Mouse (Mus musculus) heart, postnatal 0 days (tissue): ENCODE data around the gene Wipf2. TPM values are rescaled to one million over a fixed set of nuclear protein-coding genes. Genes with fewer than 3 reads are reported as not detected.

Experiments
- ATAC-seq: fragments of 200-750 bp; cut with Nextera tagmentation; 2 replicates; pipeline ENCODE4 v1.8.0; 2017; ENCODE audit warnings: low read depth, moderate number of reproducible peaks, moderate library complexity; ENCODE audit not compliant: insufficient read depth
- DNase-seq: peaks from one replicate; pipeline ENCODE4 v3.0.0-alpha.2; 2016; ENCODE audit warnings: low spot score
- H3K27ac ChIP-seq: fragments of 300-500 bp; sonication (generic); 2 replicates; pipeline ENCODE4 v1.5.1; 2014; ENCODE audit warnings: low read depth, mild to moderate bottlenecking
- H3K27me3 ChIP-seq: fragments of 300-500 bp; sonication (generic); 2 replicates; pipeline ENCODE4 v1.6.1; 2014; ENCODE audit warnings: low read length, mixed read lengths; ENCODE audit not compliant: control insufficient read depth, insufficient read depth
- H3K36me3 ChIP-seq: fragments of 300-500 bp; sonication (generic); replicated peaks from 2 replicates; pipeline ENCODE4 v1.6.1; 2014; ENCODE audit warnings: low read length, mixed read lengths; ENCODE audit not compliant: control insufficient read depth, insufficient read depth
- H3K4me1 ChIP-seq: fragments of 300-500 bp; sonication (generic); 2 replicates; pipeline ENCODE4 v1.6.1; 2014; ENCODE audit warnings: antibody characterized with exemption; ENCODE audit not compliant: control insufficient read depth, insufficient read depth
- H3K4me2 ChIP-seq: fragments of 300-500 bp; sonication (generic); 2 replicates; pipeline ENCODE4 v1.6.1; 2014; ENCODE audit warnings: low read depth, mild to moderate bottlenecking, low read length, moderate library complexity
- H3K4me3 ChIP-seq: fragments of 300-500 bp; sonication (generic); 2 replicates; pipeline ENCODE4 v1.5.1; 2014; ENCODE audit warnings: low read depth, low read length
- H3K9ac ChIP-seq: fragments of 300-500 bp; sonication (generic); replicated peaks from 2 replicates; pipeline ENCODE4 v1.6.1; 2014; ENCODE audit warnings: low read depth, low read length, mixed read lengths
- H3K9me3 ChIP-seq: fragments of 300-500 bp; sonication (generic); replicated peaks from 2 replicates; pipeline ENCODE4 v1.6.1; 2016; ENCODE audit warnings: low read length; ENCODE audit not compliant: control insufficient read depth
- CTCF ChIP-seq: IDR thresholded peaks from 2 replicates; pipeline ENCODE4 v1.5.1; 2016; ENCODE audit warnings: antibody characterized with exemption, control low read depth, low read depth
- EP300 ChIP-seq: IDR thresholded peaks from 2 replicates; pipeline ENCODE4 v1.6.1; 2016; ENCODE audit warnings: antibody characterized with exemption, low read depth
- WGBS: fragments of 180-500 bp; shearing (Covaris S2); extraction: QIAGEN DNeasy Blood & Tissue Kit; methylation state at CpG from one replicate; pipeline ENCODE4 v1.1.7; 2014; 5-methylcytosine and 5-hydroxymethylcytosine counted together
- polyA plus RNA-seq: library from polyadenylated mRNA; unstranded; fragments of >200 nt; fragmentation: Nextera tagmentation; extraction: Ambion mirVana; gene quantifications from 2 replicates; pipeline ENCODE4 v1.2.1, GENCODE M21; 2015
- total RNA-seq: library from RNA; depleted of rRNA; stranded (reverse); fragments of >200 nt; gene quantifications from 2 replicates; pipeline ENCODE4 v1.2.3, GENCODE M21; 2014; ENCODE audit warnings: low replicate concordance

Gene Wipf2
- total and polyA plus RNA-seq, 2 experiments from 2014 or later = 1.8 to 6.2 TPM

GRCm38 (mm10) chr11:98902621-98903245 is 39.3 kb downstream of the Wipf2 start:
- Histone ChIP-seq H3K4me1 (peaks cover 8% of the 10 kb centered on the region), H3K9ac (no peak overlapping the region), H3K36me3 (peaks cover 40% of the 10 kb centered on the region), H3K4me3 (no peak overlapping the region), H3K4me2 (no peak overlapping the region), H3K9me3 (no peaks in the 10 kb centered on the region), H3K27ac (0 out of 2 replicates have a peak overlapping the region, but pooled peaks have one; percentile 21), H3K27me3 (no peaks in the 10 kb centered on the region)
- DNase-seq (peak; percentile 19), ATAC-seq (no peak)
- no peak for TF ChIP-seq CTCF
- TF ChIP-seq EP300 = no peak
- 25% methylated on average over 10 of the region's 10 CpGs for WGBS

GRCm38 (mm10) chr11:98904577-98904976 is 41.1 kb downstream of the Wipf2 start:
- Histone ChIP-seq H3K27me3 (no peaks in the 10 kb centered on the region), H3K9me3 (no peaks in the 10 kb centered on the region), H3K9ac (no peak overlapping the region), H3K4me1 (peaks cover 22% of the 10 kb centered on the region), H3K36me3 (peaks cover 25% of the 10 kb centered on the region), H3K4me3 (no peak overlapping the region), H3K27ac (no peak overlapping the region), H3K4me2 (no peak overlapping the region)
- no peak for TF ChIP-seq EP300
- TF ChIP-seq CTCF = no peak
- ATAC-seq = no peak
- 47% methylated on average over 2 of the region's 2 CpGs for WGBS
- no peak for DNase-seq

- Histone ChIP-seq H3K27me3 (no peaks in the 10 kb centered on the region), H3K4me3 (no peak overlapping the region), H3K36me3 (peaks cover 20% of the 10 kb centered on the region), H3K4me2 (no peak overlapping the region), H3K9me3 (no peaks in the 10 kb centered on the region), H3K27ac (no peak overlapping the region), H3K9ac (no peak overlapping the region), H3K4me1 (peaks cover 24% of the 10 kb centered on the region)
- ATAC-seq (no peak), DNase-seq (no peak)
- 32% methylated on average over 7 of the region's 7 CpGs for WGBS
- TF ChIP-seq CTCF (no peak), EP300 (no peak)
Observed at GRCm38 (mm10) chr11:98905033-98905432, 41.6 kb downstream of the Wipf2 start.

- Histone ChIP-seq H3K36me3 (peaks cover 20% of the 10 kb centered on the region), H3K9ac (no peak overlapping the region), H3K4me2 (no peak overlapping the region), H3K4me1 (peaks cover 24% of the 10 kb centered on the region), H3K4me3 (no peak overlapping the region), H3K27me3 (no peaks in the 10 kb centered on the region), H3K9me3 (no peaks in the 10 kb centered on the region), H3K27ac (no peak overlapping the region)
- no peak for ATAC-seq
- no peak for DNase-seq
- WGBS = 49% methylated on average over 4 of the region's 4 CpGs
- TF ChIP-seq EP300 (no peak), CTCF (no peak)
Observed at GRCm38 (mm10) chr11:98905583-98905982, 42.1 kb downstream of the Wipf2 start.

GRCm38 (mm10) chr11:98907063-98907436 is 43.6 kb downstream of the Wipf2 start:
- no peak for DNase-seq
- TF ChIP-seq CTCF (no peak), EP300 (no peak)
- Histone ChIP-seq H3K4me2 (peak overlapping the region; percentile 67), H3K4me1 (peaks cover 24% of the 10 kb centered on the region), H3K36me3 (peaks cover 12% of the 10 kb centered on the region), H3K9me3 (no peaks in the 10 kb centered on the region), H3K27me3 (no peaks in the 10 kb centered on the region), H3K27ac (peak overlapping the region; percentile 31; the same call in 1 of the 2 replicates), H3K9ac (no peak overlapping the region), H3K4me3 (peak overlapping the region; percentile 49)
- WGBS = 60% methylated on average over 5 of the region's 5 CpGs
- ATAC-seq = no peak
